Mouse (Mus musculus) WW6 (cell line): ENCODE data around the gene Cit.

Experiments used
- DNase-seq: peaks from one replicate; pipeline ENCODE4 v3.0.0-alpha.2; 2013; ENCODE audit warnings: low read depth, low spot score

The Cit gene

DNA sequence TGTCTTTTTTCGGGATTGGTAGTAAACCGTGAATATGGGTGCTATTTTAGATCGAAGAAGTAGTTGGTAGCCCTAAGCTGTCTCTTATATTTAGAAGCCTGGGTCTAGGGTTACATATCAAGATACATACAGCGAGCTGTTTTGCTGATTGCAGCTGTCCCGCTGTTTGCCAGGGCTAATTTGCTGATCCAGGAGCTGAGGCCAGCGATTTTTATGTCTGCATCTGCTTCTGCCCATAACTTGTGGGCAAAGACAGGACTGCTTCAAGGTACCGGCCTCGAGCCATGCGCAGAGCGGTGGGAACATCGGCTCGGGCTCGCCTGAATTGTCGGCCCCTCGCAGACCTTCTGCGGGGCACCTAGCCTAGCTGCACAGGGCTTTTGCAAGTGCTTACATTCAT lies 191.4 kb downstream of the Cit start:
- DNase-seq: no peak

- no peak for DNase-seq
These were observed 192.7 kb downstream of the Cit start for GRCm38 (mm10) chr5:116037731-116038130.

- no peak for DNase-seq
These were observed 194.6 kb downstream of the Cit start for GRCm38 (mm10) chr5:116039706-116040105.

GRCm38 (mm10) chr5:116042241-116042640 lies 197.2 kb downstream of the Cit start:
- no peak for DNase-seq

DNA sequence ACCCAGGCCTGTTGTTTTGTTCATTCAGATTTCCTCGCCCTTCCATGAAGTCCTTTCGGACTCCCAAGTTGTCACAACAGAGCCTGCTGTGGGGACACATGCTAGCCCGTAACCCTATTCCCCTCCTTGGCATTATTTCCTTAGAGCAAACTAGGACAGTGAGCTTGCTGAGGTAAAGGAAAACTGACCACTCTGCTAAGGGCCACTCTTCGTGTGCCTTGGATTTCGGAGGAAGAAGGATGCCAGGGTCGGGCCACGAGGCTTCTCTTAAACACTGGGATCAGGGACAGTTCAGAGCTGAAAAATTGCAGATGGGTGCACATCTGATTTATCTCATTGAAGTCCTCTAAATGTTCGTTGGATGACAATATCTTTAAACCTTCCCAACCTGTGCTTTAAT lies 200.5 kb downstream of the Cit start:
- no peak for DNase-seq

- no peak for DNase-seq
These were observed 201.2 kb downstream of the Cit start for GRCm38 (mm10) chr5:116046246-116046645.

DNA sequence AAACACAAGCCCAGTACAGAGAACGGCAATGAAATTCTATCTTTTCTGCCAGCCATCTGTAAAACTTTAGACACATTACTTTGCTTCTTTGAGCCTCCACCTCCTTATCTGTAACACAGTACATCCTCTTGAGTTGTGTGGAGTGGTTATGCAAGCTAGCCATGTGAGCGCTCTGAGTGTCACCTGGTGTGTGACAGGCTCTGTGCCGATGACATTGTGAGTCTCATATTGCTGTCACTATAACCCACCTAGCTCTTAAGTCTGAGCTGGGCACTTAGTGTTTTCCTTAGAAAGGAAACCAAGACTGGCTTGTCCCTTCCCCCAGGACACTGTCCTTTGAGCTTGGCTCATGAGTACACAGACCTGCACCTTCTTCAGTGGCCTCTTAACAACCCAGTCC lies 203.2 kb downstream of the Cit start:
- DNase-seq: no peak

- DNase-seq: no peak
These were observed 204.7 kb downstream of the Cit start for GRCm38 (mm10) chr5:116049821-116050220.

DNA sequence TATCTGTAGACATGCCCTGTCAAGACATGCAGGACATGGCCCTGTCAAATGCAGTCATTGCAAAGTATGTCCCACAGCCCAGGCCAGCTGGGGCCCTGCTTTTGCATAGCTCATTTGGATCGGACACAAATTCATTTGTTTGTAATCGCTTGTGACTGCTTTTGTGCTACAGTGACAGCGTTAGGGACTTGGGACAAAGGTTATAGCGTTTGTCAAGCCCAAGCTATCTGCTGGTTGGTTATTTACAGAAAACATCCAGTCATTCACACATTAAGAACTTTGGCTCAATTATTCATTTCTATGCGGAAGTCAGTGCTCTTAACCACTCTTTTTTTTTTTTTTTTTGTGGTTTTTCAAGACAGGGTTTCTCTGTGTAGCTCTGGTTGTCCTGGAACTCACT lies 207.1 kb downstream of the Cit start:
- no peak for DNase-seq

DNA sequence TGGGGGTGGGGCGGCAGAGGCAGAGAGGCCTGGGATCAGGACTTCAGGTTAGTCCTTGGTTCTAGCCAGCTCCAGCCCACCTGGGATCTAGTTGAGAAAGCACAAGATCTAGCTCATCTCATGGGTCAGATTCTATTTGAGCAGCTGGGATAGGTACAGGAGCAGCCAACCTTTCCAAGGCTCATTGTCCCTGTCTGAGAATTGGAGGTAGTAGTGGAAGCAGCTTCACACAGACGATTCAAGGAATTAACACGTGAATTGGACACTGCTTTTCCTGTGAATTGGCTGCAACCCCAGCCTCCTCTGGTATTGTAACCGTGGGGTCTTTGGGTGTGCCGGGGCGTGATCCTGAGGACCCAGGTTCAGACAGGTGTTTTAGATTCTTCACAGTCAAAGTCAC lies 207.7 kb downstream of the Cit start:
- DNase-seq: no peak
